Mouse (Mus musculus): Measurements from ENCODE around the gene Klf13. TPM values are rescaled to one million over a fixed set of nuclear protein-coding genes. Genes with fewer than 3 reads are reported as not detected.

The Klf13 gene
- polyA plus RNA-seq, 1 experiment = 20.1 TPM

DNA sequence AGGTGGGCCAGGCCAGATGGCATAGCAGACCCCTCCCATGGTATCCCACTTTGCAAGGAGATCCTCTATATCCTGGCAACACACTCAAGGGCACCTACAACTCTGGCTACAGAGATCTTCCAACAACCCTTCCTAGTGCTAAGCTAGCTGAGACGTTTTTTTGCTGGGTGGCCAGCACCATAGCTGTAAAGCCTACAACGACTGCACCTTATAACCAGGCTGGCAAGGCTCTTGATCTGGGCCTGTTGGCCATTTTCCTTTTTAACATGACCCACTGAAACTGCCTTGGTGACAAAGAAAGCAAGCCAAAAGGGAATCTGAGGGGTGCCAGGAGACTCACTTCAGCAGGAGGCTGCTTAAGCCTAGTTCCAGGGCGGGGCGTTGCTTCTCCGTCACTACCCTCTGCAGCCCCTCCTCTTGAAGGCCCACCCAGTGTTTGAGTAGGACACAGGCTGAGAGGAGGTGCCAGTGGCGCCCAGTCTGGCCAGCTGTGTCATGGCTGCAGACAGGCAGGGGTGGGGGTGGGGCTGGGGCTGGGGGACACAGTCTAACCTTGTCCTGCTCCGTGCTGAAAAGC, 26.4 kb downstream of the Klf13 start:
- Histone ChIP-seq H3K79me2 (ENCODE audit: control insufficient read depth, insufficient read depth) (peaks cover 100% of the 10 kb centered on the region), H3K4me3 (ENCODE audit: insufficient read depth, poor library complexity, severe bottlenecking) (no peak overlapping the region), H3K36me3 (ENCODE audit: control insufficient read depth, insufficient read depth) (peaks cover 4% of the 10 kb centered on the region), H3ac (ENCODE audit: control insufficient read depth, insufficient read length, low read depth) (no peak overlapping the region), H3K27me3 (ENCODE audit: control insufficient read depth, insufficient read depth, insufficient read length) (no peaks in the 10 kb centered on the region), H3K79me3 (ENCODE audit: low read depth) (peaks cover 80% of the 10 kb centered on the region)
- TF ChIP-seq CEBPB (IDR thresholded peaks at IDR 0.05; ENCODE audit: low read depth) = no peak
- no peak for TF ChIP-seq MYOD1 (IDR thresholded peaks at IDR 0.05; ENCODE audit: control insufficient read depth, insufficient read length, low read depth)
- TF ChIP-seq USF1 (IDR thresholded peaks at IDR 0.05; ENCODE audit: low read depth) = no peak

DNA sequence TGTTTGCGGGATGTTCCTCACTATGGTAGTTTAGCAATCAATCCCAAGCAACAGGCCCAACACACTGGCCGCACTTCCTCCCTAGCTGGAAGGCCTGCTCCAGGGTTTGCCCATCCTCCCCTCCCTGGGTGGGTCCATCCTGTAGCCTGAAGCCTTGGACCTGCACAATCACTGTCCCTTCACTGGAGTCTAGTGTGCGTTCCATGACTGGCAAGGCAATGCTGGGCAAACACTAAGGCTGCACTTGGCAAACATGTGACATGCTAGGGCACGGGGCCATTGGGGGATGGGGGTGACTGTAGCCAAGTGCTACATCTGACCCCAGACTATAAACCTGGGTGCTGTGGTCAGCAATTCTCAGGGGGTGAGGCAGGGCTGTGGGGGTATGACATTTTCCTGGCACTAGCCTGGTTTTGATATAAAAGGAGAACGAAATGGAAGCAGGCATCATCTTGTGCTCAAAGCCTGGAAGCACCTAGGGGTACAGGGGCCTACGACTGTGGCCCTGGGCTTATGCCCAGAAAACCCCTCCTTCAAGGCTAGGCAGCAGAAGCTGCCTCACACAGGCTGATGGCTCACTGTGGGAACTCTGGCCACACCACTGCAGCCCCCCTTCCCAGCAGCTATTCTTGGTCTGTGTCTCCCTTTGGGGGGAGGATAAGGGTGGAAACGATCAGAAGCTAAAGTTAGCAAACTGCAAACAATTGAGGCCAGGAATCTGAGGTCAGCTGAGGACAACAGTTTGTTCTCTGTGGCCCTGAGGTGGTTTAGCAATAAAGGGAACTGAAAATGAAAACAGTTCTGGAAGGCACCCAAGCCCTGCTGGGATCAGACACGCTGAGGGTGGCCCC, 27.1 kb downstream of the Klf13 start:
- no peaks in the 10 kb centered on the region for H3K27me3 ChIP-seq (ENCODE audit: control insufficient read depth, insufficient read depth, insufficient read length)
- H3ac ChIP-seq (ENCODE audit: control insufficient read depth, insufficient read length, low read depth) = no peak overlapping the region
- no peak overlapping the region for H3K4me3 ChIP-seq (ENCODE audit: insufficient read depth, poor library complexity, severe bottlenecking)
- H3K79me2 ChIP-seq (ENCODE audit: control insufficient read depth, insufficient read depth) = peaks cover 100% of the 10 kb centered on the region
- H3K36me3 ChIP-seq (ENCODE audit: control insufficient read depth, insufficient read depth) = peaks cover 4% of the 10 kb centered on the region
- H3K79me3 ChIP-seq (ENCODE audit: low read depth) = peaks cover 79% of the 10 kb centered on the region
- TF ChIP-seq FOSL1 (IDR thresholded peaks at IDR 0.05; ENCODE audit: insufficient read depth, low read length, poor library complexity, severe bottlenecking) = no peak
- TF ChIP-seq MYOG (IDR thresholded peaks at IDR 0.05; ENCODE audit: control insufficient read depth, extremely low read depth, insufficient read length) = no peak
- TF ChIP-seq USF1 (IDR thresholded peaks at IDR 0.05; ENCODE audit: low read depth) = no peak
- no peak for TF ChIP-seq MAX (IDR thresholded peaks at IDR 0.05)
- TF ChIP-seq MYOD1 (IDR thresholded peaks at IDR 0.05; ENCODE audit: control insufficient read depth, insufficient read length, low read depth) = no peak
- no peak for TF ChIP-seq CTCF (IDR thresholded peaks at IDR 0.05; ENCODE audit: control insufficient read depth, insufficient read depth, insufficient read length)
- no peak for TF ChIP-seq CEBPB (IDR thresholded peaks at IDR 0.05; ENCODE audit: low read depth)

DNA sequence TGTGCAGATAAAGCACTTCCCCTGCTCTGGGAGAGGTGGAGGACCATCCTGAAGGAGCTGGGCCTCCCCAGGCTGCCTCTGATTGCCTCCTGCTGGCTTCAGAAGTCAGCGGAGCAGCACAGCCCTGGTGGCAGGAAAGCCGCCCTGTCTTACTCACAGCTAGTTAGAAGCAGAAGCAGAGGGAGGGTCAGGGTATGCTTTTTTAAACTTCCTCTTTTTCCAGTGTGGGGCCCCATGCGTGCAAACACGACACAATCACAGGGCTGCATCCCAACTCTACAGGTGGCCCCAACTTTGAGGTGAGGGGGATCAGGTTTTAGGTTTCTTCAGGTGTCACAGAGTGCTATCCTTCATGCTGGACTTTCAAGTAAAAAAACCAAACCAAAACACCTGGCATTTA, 27.8 kb downstream of the Klf13 start:
- peaks cover 100% of the 10 kb centered on the region for H3K79me2 ChIP-seq (ENCODE audit: control insufficient read depth, insufficient read depth)
- TF ChIP-seq MYOG (IDR thresholded peaks at IDR 0.05; ENCODE audit: control insufficient read depth, extremely low read depth, insufficient read length) (no peak), CEBPB (IDR thresholded peaks at IDR 0.05; ENCODE audit: low read depth) (no peak), USF1 (IDR thresholded peaks at IDR 0.05; ENCODE audit: low read depth) (no peak), FOSL1 (IDR thresholded peaks at IDR 0.05; ENCODE audit: insufficient read depth, low read length, poor library complexity, severe bottlenecking) (no peak), MYOD1 (IDR thresholded peaks at IDR 0.05; ENCODE audit: control insufficient read depth, insufficient read length, low read depth) (no peak), MAX (IDR thresholded peaks at IDR 0.05) (no peak), CTCF (IDR thresholded peaks at IDR 0.05; ENCODE audit: control insufficient read depth, insufficient read depth, insufficient read length) (no peak)
- H3K27me3 ChIP-seq (ENCODE audit: control insufficient read depth, insufficient read depth, insufficient read length) = no peaks in the 10 kb centered on the region
- peaks cover 4% of the 10 kb centered on the region for H3K36me3 ChIP-seq (ENCODE audit: control insufficient read depth, insufficient read depth)
- no peak overlapping the region for H3ac ChIP-seq (ENCODE audit: control insufficient read depth, insufficient read length, low read depth)
- peaks cover 79% of the 10 kb centered on the region for H3K79me3 ChIP-seq (ENCODE audit: low read depth)
- H3K4me3 ChIP-seq (ENCODE audit: insufficient read depth, poor library complexity, severe bottlenecking) = no peak overlapping the region

DNA sequence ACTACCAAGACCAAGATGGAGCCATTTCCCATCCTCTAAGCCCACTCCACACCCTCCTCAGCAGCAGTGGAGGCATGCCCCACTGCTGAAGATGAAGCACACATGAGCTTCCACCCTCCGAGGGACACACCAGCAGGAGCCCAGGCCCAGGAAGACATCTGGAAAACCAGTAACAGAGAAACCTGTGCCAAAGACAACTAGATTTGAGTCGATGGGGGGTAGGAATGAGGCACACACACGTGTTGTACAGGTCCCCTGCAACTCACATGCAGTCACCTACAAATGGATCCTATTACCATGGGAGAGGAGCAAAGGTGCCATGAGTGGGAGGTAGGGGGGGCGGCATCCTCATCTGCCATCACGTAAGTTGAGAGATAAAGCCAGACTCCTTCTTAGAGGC, 28.5 kb downstream of the Klf13 start:
- Histone ChIP-seq H3K27me3 (ENCODE audit: control insufficient read depth, insufficient read depth, insufficient read length) (no peaks in the 10 kb centered on the region), H3K79me3 (ENCODE audit: low read depth) (peaks cover 78% of the 10 kb centered on the region), H3K36me3 (ENCODE audit: control insufficient read depth, insufficient read depth) (peaks cover 4% of the 10 kb centered on the region), H3K4me3 (ENCODE audit: insufficient read depth, poor library complexity, severe bottlenecking) (no peak overlapping the region), H3K79me2 (ENCODE audit: control insufficient read depth, insufficient read depth) (peaks cover 100% of the 10 kb centered on the region), H3ac (ENCODE audit: control insufficient read depth, insufficient read length, low read depth) (no peak overlapping the region)
- TF ChIP-seq MYOG (IDR thresholded peaks at IDR 0.05; ENCODE audit: control insufficient read depth, extremely low read depth, insufficient read length) (no peak), CTCF (IDR thresholded peaks at IDR 0.05; ENCODE audit: control insufficient read depth, insufficient read depth, insufficient read length) (no peak), MYOD1 (IDR thresholded peaks at IDR 0.05; ENCODE audit: control insufficient read depth, insufficient read length, low read depth) (no peak), FOSL1 (IDR thresholded peaks at IDR 0.05; ENCODE audit: insufficient read depth, low read length, poor library complexity, severe bottlenecking) (no peak), USF1 (IDR thresholded peaks at IDR 0.05; ENCODE audit: low read depth) (no peak), MAX (IDR thresholded peaks at IDR 0.05) (no peak), CEBPB (IDR thresholded peaks at IDR 0.05; ENCODE audit: low read depth) (no peak)

DNA sequence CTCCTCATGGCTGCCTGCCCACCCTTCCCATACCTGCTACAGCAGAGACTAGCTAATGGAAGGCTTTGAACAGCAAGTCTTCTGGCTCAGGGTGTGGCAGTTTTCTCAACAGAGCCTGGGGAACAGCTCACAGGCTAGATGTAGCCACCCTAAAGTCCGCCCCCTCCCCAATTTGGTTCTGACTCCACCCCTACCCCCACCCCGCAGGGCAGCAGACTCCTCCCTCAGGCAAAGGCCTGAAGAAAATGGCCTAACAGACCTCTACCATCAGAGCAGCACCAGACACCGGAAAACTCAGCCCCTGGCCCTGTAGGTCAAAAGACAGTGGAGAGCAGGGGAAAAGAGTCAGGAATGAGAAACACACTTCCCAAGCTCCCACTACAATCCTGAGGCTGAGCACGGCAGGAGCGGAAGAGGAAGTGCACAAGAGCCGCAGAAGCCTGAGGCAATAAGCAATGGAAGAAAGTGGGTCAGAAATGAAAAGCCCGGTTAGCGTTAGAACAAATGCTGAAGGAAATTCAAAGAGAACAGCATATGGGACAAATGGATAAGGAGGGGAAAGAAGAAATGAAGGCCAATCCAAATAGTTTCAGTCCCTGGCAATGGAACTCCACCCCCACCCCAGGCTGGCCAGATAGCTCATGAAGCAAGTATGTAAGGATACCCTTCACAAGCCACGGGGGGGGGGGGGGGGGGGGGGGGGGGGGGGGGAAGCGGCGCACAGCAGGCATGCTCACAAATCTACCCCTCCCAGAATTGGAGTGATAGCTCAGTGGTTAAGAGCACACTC, 30.0 kb downstream of the Klf13 start:
- no peak overlapping the region for H3K4me3 ChIP-seq (ENCODE audit: insufficient read depth, poor library complexity, severe bottlenecking)

More for the DNA sequence above, 30.0 kb downstream of the Klf13 start:
- no peaks in the 10 kb centered on the region for H3K27me3 ChIP-seq (ENCODE audit: control insufficient read depth, insufficient read depth, insufficient read length)
- H3K36me3 ChIP-seq (ENCODE audit: control insufficient read depth, insufficient read depth) = no peaks in the 10 kb centered on the region
- peaks cover 100% of the 10 kb centered on the region for H3K79me2 ChIP-seq (ENCODE audit: control insufficient read depth, insufficient read depth)
- TF ChIP-seq USF1 (IDR thresholded peaks at IDR 0.05; ENCODE audit: low read depth) = no peak
- TF ChIP-seq CTCF (IDR thresholded peaks at IDR 0.05; ENCODE audit: control insufficient read depth, insufficient read depth, insufficient read length) = no peak
- no peak for TF ChIP-seq MYOD1 (IDR thresholded peaks at IDR 0.05; ENCODE audit: control insufficient read depth, insufficient read length, low read depth)
- TF ChIP-seq MAX (IDR thresholded peaks at IDR 0.05) = no peak
- TF ChIP-seq CEBPB (IDR thresholded peaks at IDR 0.05; ENCODE audit: low read depth) = no peak
- TF ChIP-seq FOSL1 (IDR thresholded peaks at IDR 0.05; ENCODE audit: insufficient read depth, low read length, poor library complexity, severe bottlenecking) = no peak
- no peak for TF ChIP-seq MYOG (IDR thresholded peaks at IDR 0.05; ENCODE audit: control insufficient read depth, extremely low read depth, insufficient read length)
- peaks cover 76% of the 10 kb centered on the region for H3K79me3 ChIP-seq (ENCODE audit: low read depth)
- no peak overlapping the region for H3ac ChIP-seq (ENCODE audit: control insufficient read depth, insufficient read length, low read depth)
